Mouse (Mus musculus) heart, postnatal 36 days (tissue): ENCODE measurements around the gene Tnni2. TPM values are rescaled to one million over a fixed set of nuclear protein-coding genes. Genes with fewer than 3 reads are reported as not detected.

ENCODE experiments used
- DNase-seq, 2 experiments: peaks; one replicate each; pipeline ENCODE4 v3.0.0; 2021 to 2022
- intact Hi-C: fragments of 180-260 bp; cut with DNase I; formaldehyde crosslinking; loops from one replicate; pipeline ENCODE4 v1.15.1; 2025
- total RNA-seq, 2 experiments: library from RNA; stranded (reverse); gene quantifications; 2 replicates each; pipeline ENCODE4 v1.2.3; 2021

Tnni2 gene
- total RNA-seq, 2 experiments from 2014 or later = 1.6 to 3.4 TPM

DNA sequence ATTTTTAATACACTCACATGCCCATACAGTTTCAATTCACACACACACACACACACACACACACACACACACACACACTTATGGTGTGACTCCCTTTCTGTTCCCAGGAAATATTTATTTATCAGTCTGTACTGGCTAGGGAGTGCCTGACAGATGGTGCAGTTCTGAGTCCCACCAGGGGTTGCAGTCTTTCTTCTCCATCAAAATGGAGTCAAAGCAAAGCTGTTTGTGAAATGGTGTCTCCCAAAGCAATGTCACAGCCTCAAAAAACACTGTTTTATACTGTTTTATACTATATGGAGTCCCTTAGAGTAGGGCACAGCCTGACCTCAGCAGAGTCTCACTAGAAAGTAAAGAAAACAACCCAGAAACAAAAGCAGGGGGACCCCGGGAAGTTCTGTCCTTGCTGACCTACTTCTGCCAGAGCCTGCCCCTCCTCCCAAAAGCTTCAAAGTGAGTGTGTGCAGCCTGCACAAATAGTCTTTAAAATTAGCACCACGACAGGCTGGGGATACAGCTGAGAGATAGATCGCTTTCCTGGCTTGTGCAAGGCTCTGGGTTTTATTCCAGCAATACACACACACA lies 15.7 kb downstream of the Tnni2 start:
- DNase-seq = peak; percentile 32 to 48
- intact Hi-C loops = no loop called here

DNA sequence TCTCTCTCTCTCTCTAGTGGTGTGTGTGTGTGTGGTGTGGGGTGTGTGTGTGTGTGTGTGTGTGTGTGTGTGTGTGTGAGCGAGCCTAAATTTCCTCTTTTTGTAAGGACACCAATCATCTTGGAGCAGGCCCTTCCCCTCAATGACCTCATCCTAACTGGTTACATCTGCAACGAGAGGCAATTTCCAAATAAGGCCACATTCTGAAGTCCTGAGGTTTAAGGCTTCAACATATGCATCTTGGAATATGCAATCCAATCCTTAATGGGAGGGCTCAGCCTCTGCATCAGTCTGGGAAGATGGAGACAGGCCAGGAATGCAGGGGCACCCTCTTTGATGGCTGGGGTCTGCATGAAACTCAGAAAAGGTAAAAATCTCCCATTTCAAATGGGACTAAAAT lies 16.4 kb downstream of the Tnni2 start:
- DNase-seq = peak in 1 of 2 experiments; percentile 9
- intact Hi-C loops = no loop called here

DNA sequence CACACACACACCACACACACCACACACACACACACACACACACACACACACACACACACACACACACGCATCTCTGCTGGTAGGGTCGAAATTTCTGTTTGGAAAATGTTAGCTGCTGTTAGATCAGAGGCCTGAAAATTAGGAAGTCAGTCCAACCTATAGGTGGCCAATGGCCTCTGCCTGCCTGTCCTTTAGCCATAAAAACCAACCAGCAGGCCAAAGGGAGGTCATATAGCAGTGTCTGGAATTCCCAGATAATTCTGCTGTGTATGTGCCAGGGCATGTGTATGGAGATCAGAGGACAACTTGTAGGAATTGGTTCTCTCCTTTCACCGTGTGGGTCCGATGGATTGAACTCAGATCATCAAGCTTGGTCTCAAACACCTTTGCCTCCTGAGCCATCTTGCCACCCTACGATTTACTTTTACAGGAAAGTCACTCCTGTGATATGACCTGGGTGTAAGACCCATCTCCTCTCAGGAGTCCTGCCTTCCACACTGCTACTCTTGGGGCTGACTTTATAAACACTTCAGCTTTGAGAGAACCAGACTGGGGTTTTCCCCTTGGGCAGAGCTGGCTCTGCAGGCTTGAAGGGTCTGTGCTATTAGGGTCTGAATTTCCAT lies 17.2 kb downstream of the Tnni2 start:
- DNase-seq = peak in 1 of 2 experiments; percentile 2
- intact Hi-C loops = no loop called here

DNA sequence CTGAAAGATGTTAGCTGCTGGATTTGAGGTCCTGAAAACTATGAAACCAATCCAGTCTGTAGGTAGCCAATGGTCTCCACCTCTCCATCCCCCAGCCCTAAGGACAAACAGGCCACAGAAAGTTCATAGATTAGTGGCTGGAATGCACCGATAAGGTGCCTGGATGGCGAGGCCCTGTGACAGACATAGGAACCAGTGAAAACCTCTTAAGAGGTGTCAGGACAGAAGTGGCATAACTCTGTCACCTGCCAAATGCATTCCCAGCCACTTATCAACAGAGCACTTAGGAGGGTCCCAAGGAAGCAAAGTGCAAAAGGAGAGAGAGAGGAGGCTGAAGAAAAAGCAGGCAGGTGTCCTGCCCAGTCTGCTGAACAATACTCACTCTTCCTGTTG lies 17.7 kb downstream of the Tnni2 start:
- peak; percentile 23 to 36 for DNase-seq
- intact Hi-C loops = no loop called here

DNA sequence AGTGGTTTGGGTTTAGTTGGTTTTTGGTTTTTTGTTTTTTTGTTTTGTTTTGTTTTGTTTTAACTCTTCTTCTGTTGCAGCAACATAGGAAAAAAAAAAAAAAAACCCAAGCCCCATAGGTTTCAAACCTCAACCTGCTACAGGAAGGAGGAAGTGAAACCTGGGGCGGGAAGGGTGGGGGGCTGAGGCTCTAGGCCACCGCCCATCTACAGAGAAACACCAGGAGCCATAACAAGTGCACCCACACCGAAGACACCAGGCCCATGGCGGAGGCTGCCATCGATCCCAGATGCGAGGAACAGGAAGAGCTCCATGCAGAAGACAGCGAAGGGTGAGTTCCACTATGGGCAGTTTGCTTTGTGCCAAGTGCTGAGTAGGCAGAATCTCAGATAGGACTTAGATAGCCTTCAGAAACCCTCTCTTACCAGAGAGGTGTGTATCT lies 19.0 kb downstream of the Tnni2 start, which contains the start of gene Lsp1:
Gene Lsp1, plus strand, starts transcription at position 174 of the 442 bp plus-strand sequence.
- intact Hi-C loops = no loop called here
- peak in 1 of 2 experiments; percentile 11 for DNase-seq

DNA sequence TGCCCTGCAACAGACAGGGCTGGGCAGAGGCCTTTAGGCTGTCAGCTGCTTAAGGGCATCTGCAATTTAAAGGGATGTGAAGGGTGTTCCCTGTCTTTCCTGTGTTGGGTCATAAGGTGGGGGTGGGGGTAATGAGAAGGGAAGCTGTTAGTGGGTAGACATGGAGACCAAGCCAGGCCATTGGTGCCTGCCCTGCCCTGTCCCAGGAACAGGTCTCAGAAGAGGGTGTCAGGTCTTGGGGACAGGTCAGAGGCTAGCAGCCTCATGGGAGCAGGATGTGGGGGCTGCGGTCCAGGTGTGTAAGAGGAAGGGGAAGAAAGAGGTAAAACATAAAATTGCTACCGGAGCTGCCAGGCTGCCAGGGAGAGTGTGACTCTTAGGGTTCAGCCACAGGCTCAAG lies 19.8 kb downstream of the Tnni2 start:
- intact Hi-C loops = no loop called here
- peak in 1 of 2 experiments; percentile 6 for DNase-seq

DNA sequence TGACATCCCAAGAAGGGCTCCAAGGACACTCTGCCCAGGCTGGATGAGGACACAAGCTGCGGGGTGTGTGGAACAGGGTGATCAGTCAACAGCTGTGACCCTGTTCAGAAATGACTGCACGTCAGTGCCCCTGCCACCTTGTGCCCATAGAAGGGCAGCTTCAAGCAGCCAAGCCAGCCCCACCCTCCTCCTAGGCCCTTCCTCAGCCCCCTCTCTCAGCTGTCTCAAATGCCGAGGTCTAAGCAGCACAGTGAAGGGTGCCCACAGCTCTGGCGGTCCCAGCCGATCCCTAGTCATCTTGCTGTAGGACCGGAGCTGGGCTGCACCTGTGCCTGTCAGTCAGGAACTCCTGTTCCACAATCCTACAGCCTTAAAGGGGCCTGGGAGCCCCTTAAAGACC lies 20.6 kb downstream of the Tnni2 start:
- DNase-seq = peak; percentile 16 to 37
- intact Hi-C loops = no loop called here

DNA sequence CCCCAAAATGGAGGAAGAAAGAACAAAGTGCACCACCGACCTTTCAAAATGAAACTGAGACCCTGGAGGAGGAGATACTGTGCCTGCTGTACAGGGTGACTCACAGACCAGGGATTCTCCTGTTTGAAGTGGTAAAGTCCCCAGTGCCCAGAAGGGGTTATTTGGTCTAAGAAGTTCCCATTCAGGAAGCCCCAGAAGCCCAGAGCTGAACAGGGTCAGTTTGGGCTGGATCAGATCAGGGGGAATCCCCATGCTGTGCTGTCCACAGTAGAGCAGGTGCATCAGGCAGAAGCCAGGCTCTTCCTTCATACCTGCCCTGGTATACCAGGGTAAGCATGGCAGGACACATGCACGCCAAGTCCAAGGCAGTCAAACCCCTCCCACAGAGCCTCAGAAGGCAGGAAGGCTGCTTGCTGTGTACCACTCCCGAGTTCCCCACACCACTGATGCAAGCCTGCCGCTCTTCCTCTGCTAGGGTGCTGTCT lies 21.0 kb downstream of the Tnni2 start:
- intact Hi-C loops = no loop called here
- DNase-seq = peak in 1 of 2 experiments; percentile 5

DNA sequence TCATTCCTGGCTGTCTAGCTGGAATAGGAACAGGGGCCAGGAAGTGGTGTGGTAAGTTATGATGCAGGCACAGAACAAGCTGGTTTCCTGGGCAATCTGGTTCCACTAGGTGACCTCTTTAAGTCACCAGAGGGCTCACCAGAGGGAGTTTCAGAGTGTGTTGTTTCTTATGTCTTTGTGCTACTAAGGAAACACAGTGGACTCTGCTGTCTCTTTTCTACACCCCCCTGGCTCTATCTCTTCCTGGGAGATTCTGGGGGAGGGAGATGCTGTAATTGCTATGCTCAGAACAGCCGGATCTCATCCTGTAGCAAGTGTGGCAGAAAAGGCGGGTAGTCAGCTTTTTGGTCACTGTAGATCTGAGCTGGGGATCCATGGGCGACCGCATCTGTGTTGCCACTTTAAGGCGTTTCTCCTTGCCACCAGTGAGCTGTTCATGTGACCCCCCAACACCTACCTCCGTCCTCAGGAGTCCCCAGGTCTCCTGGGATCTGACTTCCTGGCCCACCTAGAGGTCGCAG lies 28.6 kb downstream of the Tnni2 start:
- intact Hi-C loops = no loop called here
- DNase-seq = no peak

DNA sequence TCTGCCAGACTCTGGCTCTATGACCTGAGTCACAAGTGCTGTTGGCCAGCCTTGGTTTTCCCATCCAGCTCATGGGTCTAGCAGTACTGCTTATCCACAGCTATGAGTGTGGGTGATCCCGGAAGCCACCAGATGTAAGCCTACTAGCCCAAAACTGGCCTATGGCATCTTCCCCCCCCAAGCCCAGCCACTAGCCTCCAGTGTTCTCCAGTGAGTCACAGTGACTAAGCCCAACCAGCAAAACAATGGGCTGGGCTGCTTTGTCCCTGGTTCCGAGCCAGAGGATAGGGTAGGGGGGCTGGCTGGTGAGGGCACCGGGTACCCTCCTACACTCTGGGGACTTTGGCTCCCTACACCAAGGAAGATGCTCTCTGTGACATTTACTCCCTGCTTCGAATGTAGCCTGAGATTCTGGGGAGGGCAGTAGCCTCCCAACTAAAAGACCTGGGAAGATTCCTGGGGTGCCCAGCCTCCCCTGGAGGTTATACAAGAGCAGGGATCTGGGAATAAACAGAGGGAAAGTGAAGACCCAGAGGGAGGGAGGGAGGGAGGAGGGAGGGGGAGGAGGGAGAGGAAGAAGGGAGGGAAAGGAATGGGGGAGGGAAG lies 29.3 kb downstream of the Tnni2 start:
- intact Hi-C loops = no loop called here

DNA sequence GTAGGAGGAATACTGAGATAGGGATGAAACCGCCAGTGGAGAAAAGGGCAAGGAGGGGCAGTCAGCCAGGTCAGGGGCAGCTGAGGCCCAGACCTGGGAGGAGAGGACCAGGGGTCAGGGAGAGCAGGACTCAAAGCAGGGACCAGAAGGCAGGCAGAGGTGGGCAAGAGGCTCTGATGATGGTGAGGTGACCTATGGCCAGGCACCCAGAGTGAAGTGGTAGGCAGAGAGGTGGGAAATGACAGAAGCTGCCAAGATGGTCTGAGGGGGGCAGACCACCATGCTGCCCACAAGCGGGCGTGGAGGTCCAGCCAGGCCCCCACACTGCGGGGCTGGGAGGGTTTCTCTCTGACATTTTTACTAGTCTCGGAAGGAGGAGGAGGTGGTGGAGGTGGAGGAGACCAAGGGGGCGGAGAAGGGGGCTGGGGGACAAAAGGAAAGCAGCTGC lies 29.8 kb downstream of the Tnni2 start:
- peak; percentile 18 to 37 for DNase-seq
- intact Hi-C loops = no loop called here

More for the DNA sequence above, 29.3 kb downstream of the Tnni2 start:
- peak; percentile 65 to 77 for DNase-seq

DNA sequence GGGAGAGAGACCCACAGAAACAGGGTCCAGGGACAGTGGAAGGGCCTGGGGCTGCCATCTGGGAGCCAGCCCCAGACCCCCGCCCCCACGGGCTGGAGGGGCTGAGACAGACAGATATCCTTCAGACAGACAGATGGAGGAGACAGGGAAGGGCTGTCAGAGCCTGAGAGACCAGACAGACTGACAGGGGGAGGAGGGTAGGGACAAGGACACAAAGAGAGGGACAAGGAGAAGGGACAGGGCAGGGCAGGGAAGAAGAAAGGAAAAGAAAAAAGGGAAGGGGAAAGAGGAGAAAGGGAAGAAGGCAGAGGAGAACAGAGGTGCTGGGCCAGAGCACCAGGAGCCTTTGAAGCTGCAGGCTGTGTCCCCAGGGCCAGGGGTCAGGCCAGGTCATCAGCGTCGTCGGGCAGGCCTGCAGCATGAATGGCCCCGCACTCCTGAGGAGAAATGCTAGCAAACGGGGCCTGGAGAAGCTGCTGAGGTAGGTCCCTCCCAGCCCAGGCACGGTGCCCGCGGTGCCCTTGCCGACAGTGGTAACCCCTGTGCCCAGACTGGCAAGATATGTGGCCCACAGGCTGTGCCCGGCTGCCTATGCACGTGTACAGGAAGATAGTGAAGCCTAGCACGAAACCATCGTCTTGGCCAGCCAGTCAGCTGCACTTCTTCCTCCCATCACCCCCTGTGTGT lies 30.4 kb downstream of the Tnni2 start:
- peak; percentile 56 to 59 for DNase-seq

DNA sequence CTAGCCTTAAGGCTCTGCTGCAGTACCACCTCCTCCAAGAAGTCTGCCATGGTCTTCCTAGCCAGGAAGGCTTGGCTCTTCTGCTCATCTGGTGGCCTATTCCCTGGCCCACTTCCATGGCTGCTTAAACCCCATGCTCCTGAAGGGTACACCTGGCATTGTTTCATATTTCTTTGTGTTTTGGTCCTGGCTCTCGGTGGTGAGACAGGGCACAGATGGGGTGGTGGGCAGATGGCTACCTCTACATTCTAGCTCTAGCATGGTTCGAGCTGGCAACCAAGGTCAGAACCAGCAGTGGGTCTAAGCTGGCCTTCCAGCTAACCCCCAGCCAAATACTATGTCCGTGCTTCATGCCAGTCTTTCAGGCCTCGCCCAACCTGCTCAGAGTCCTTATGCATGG lies 31.3 kb downstream of the Tnni2 start:
- intact Hi-C loops = no loop called here
- DNase-seq = peak; percentile 1 to 7

More for the DNA sequence above, 30.4 kb downstream of the Tnni2 start:
- intact Hi-C loops = no loop called here

DNA sequence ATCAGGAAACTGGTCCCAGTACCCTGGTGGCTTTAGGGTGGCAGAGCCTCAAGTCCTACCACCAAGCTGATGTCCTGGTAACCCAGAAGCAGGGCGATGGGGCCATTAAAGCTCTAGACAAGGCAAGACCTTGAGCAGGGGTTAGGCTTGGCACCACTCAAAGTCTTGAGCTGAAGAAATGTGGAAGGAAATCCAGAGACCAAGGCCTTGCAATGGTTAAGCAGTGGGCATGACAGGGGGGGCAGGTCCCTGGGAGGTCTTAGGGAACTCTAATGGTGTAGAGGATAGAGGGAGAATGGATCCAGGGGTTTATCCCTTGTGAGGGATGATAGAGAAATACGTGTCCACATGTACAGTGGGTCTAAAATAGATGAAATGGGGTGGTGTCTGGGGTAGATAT lies 31.9 kb downstream of the Tnni2 start:
- peak in 1 of 2 experiments; percentile 3 for DNase-seq
- intact Hi-C loops = no loop called here

DNA sequence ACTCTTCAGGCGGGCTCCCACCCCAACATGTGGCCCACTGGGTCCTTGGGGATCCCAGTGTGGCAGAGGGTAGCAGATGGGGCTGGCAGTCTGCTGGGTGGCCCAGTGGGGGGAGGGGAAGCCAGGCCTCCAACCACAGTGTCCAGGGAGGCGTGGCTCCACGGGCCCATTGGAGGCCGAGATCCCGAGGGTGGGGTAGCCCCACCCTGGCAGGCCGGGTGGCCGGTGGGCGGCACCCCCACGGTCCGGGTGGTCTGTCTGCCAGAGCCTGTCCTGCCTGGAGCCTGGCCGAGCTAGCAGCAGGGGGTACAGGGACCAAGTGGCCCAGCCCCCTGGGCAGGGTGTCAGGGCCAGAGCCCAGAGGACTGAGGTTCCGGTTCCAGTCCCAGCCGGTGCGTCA lies 33.2 kb downstream of the Tnni2 start:
- DNase-seq = peak; percentile 65 to 73
- intact Hi-C loops = no loop called here

DNA sequence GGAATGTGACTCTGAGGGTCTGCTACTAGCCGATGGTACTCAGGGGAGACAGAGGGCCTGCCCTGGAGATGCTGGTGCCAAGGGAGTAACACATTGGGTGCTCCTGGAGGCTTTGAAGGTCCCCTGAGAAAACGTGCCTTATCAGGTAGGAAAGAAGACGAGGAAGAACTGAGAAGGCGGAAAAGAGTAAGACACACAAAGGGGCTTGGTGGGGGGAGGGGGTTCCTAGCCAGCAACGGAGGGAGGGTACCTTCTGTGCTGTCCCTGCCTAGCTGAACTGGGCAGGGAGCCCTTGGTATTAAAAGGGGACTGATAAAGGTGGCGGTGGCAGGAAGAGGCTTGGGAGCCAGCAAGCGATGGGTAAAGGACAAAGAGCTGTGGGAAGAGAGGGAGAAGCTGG lies 34.0 kb downstream of the Tnni2 start:
- peak in 1 of 2 experiments; percentile 24 for DNase-seq

DNA sequence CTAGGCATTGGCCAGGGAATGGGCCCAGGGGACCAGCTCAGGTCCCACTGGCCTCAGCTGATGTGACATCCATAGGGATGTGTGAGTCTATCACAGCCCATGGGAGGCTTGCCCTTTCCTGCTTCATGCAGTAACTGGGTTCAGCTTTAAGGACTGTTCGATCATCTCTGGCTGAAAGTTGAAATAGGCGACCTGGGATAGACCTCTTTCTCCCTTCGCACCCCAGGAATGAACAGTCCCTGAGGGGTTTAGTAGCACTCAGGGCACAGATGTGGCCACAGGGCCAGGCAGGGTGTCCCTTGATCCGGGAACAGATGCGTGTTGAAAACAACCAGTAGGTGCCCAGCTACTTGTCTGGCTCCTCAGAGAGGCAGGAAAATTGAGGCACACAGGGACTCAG lies 34.7 kb downstream of the Tnni2 start:
- intact Hi-C loops = no loop called here
- DNase-seq = no peak

More for the DNA sequence above, 34.0 kb downstream of the Tnni2 start:
- intact Hi-C loops = no loop called here

DNA sequence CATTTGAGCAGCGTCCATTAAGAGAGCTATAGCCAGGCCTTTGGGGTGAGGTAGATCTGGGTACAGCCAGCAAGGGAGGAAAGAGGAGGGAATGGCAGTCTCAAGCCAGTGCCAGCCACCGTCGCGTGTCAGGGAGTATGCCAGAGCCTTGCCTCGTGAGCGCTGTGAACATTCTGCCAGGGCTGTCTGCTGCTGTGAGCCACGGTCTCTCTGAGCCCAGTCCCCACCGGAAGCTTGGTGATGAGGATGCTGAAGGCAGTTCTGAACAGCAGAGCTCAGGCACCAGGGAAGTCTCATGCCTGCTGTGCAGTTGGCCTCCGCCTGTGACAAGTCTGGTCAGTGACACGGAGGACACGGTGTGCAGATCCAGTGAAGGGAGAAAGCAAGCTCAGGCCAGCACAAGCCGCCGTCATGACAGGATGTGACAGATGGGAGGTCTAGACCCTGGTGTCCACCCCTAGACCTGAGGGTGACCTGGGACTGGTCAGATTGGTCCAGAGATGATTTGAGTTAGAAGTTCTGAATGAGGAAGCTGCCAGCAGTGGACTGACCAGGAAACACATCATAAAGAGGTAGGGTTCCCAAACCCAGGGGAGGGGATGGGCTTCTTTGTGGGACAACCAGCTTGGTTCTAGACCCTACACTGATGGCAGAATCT lies 35.3 kb downstream of the Tnni2 start:
- intact Hi-C loops = no loop called here
- DNase-seq = peak in 1 of 2 experiments; percentile 55

DNA sequence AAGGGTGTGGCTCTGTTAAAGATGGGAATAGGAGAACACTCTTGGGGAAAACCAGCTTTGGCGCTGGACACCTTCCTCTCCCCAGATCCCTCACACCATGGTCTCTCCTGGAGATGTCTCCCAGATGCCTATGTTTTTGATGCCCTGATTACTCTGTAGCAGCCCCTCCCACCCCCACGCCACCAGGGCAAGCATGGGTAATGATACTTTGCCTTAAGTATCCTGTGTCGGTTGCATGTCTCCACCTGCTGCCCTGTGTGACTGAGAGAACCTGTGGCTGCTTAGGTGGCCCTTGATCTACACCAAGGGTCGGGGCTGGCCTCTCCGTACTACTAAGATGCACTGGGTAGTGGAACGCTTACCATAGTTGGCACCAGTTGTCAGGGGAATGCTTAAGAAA lies 36.4 kb downstream of the Tnni2 start:
- intact Hi-C loops = no loop called here
- no peak for DNase-seq

DNA sequence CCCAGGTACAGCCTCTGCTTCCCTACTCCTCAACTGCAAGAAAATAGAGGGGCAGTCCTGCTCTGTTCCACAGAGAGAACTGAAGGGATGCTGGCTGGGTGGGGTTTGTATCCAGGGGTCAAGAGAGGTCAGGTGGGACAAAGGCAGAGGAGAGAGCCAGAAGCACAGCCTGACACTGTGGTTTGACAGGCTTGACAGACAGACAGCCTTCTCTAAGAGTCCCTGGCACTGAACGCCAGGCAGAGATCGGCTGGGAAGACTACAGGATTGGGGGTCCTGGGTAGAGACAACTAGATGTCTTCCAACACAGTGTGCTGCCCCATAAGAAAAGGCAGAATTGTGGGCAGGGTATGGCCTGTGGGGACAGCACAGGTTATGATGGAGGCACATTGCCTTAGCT lies 37.0 kb downstream of the Tnni2 start:
- intact Hi-C loops = no loop called here
- no peak for DNase-seq
